Mouse (Mus musculus) limb, embryonic 10.5 days (tissue): ENCODE results near the gene Sucla2. TPM values are rescaled to one million over a fixed set of nuclear protein-coding genes. Genes with fewer than 3 reads are reported as not detected.
A peak's percentile ranks its signal among the peaks of the same experiment; 100 is the strongest.
"Not testable (repeated sequence)": the region's sequence is repeated elsewhere in the genome, so short reads cannot be mapped to it uniquely, and the experiment has no call there.

Experiments
- DNase-seq: peaks from one replicate; pipeline ENCODE4 v3.0.0-alpha.2; 2017; ENCODE audit warnings: low spot score
- H3K27ac ChIP-seq: fragments of 300-500 bp; sonication (generic); 2 replicates; pipeline ENCODE4 v1.5.1; 2016; ENCODE audit warnings: mild to moderate bottlenecking
- H3K27me3 ChIP-seq: fragments of 300-500 bp; sonication (generic); 2 replicates; pipeline ENCODE4 v1.6.1; 2016; ENCODE audit warnings: low read depth, mild to moderate bottlenecking; ENCODE audit not compliant: poor library complexity, severe bottlenecking
- H3K36me3 ChIP-seq: fragments of 300-500 bp; sonication (generic); 2 replicates; pipeline ENCODE4 v1.6.1; 2016; ENCODE audit warnings: mild to moderate bottlenecking, moderate library complexity
- H3K4me1 ChIP-seq: fragments of 300-500 bp; sonication (generic); 2 replicates; pipeline ENCODE4 v1.6.1; 2016
- H3K4me3 ChIP-seq: fragments of 300-500 bp; sonication (generic); 2 replicates; pipeline ENCODE4 v1.5.1; 2016; ENCODE audit warnings: mild to moderate bottlenecking, moderate library complexity
- H3K9me3 ChIP-seq: fragments of 300-500 bp; sonication (generic); replicated peaks from 2 replicates; pipeline ENCODE4 v1.6.1; 2016; ENCODE audit warnings: mild to moderate bottlenecking
- WGBS: fragments of 180-500 bp; shearing (Covaris S2); methylation state at CpG from one replicate; pipeline ENCODE4 v1.1.7; 2016; 5-methylcytosine and 5-hydroxymethylcytosine counted together
- polyA plus RNA-seq: library from polyadenylated mRNA; unstranded; fragments of >200 nt; fragmentation: Nextera tagmentation; extraction: Ambion mirVana; gene quantifications from 2 replicates; pipeline ENCODE4 v1.2.1, GENCODE M21; 2016

Gene Sucla2
- polyA plus RNA-seq, 1 experiment from 2014 or later: 102 TPM

GRCm38 (mm10) chr14:73501721-73502120 lies 23.4 kb upstream of the Sucla2 start:
- H3K27ac ChIP-seq: no peak overlapping the region
- no peaks in the 10 kb centered on the region for H3K9me3 ChIP-seq
- no peak for DNase-seq
- peaks cover 5% of the 10 kb centered on the region; the same call in 1 of the 2 replicates for H3K4me1 ChIP-seq
- no peaks in the 10 kb centered on the region for H3K27me3 ChIP-seq
- no peaks in the 10 kb centered on the region for H3K36me3 ChIP-seq
- WGBS: 76% methylated on average over 6 of the region's 6 CpGs
- no peak overlapping the region for H3K4me3 ChIP-seq

GRCm38 (mm10) chr14:73502591-73503184 lies 22.4 kb upstream of the Sucla2 start:
- 50% methylated on average over 7 of the region's 7 CpGs for WGBS
- no peaks in the 10 kb centered on the region for H3K36me3 ChIP-seq
- H3K27me3 ChIP-seq: no peaks in the 10 kb centered on the region
- H3K27ac ChIP-seq: no peak overlapping the region
- no peaks in the 10 kb centered on the region for H3K9me3 ChIP-seq
- DNase-seq: no peak
- H3K4me3 ChIP-seq: no peak overlapping the region
- H3K4me1 ChIP-seq: peaks cover 5% of the 10 kb centered on the region; the same call in 1 of the 2 replicates

- no peak for DNase-seq
- H3K4me3 ChIP-seq: no peak overlapping the region
- no peaks in the 10 kb centered on the region for H3K9me3 ChIP-seq
- 80% methylated on average over 13 of the region's 13 CpGs for WGBS
- peaks cover 5% of the 10 kb centered on the region; the same call in 1 of the 2 replicates for H3K4me1 ChIP-seq
- H3K27ac ChIP-seq: no peak overlapping the region
- H3K36me3 ChIP-seq: no peaks in the 10 kb centered on the region
- H3K27me3 ChIP-seq: no peaks in the 10 kb centered on the region
Measured at GRCm38 (mm10) chr14:73503237-73503933, 21.7 kb upstream of the Sucla2 start.

- DNase-seq: no peak
- H3K9me3 ChIP-seq: no peaks in the 10 kb centered on the region
- 61% methylated on average over 8 of the region's 8 CpGs for WGBS
- no peak overlapping the region for H3K27ac ChIP-seq
- H3K36me3 ChIP-seq: no peaks in the 10 kb centered on the region
- no peaks in the 10 kb centered on the region for H3K27me3 ChIP-seq
- H3K4me3 ChIP-seq: no peak overlapping the region
- peaks cover 14% of the 10 kb centered on the region for H3K4me1 ChIP-seq
Measured at GRCm38 (mm10) chr14:73506283-73506682, 18.8 kb upstream of the Sucla2 start.

GRCm38 (mm10) chr14:73507200-73507599 lies 17.9 kb upstream of the Sucla2 start:
- 93% methylated on average over 15 of the region's 15 CpGs for WGBS
- Histone ChIP-seq H3K4me3 (no peak overlapping the region), H3K27me3 (no peaks in the 10 kb centered on the region), H3K9me3 (no peaks in the 10 kb centered on the region), H3K36me3 (peaks cover 5% of the 10 kb centered on the region), H3K4me1 (peaks cover 15% of the 10 kb centered on the region), H3K27ac (no peak overlapping the region)
- no peak for DNase-seq

GRCm38 (mm10) chr14:73507702-73508376 lies 17.3 kb upstream of the Sucla2 start:
- H3K27ac ChIP-seq: no peak overlapping the region
- no peak overlapping the region for H3K4me3 ChIP-seq
- H3K27me3 ChIP-seq: no peaks in the 10 kb centered on the region
- WGBS: 77% methylated on average over 11 of the region's 11 CpGs
- DNase-seq: no peak
- H3K36me3 ChIP-seq: peaks cover 11% of the 10 kb centered on the region
- H3K9me3 ChIP-seq: no peaks in the 10 kb centered on the region
- H3K4me1 ChIP-seq: peaks cover 16% of the 10 kb centered on the region

- peaks cover 13% of the 10 kb centered on the region for H3K4me1 ChIP-seq
- no peaks in the 10 kb centered on the region for H3K27me3 ChIP-seq
- 93% methylated on average over 6 of the region's 6 CpGs for WGBS
- H3K9me3 ChIP-seq: no peaks in the 10 kb centered on the region
- no peak for DNase-seq
- H3K36me3 ChIP-seq: peaks cover 20% of the 10 kb centered on the region
- H3K27ac ChIP-seq: no peak overlapping the region
- H3K4me3 ChIP-seq: no peak overlapping the region
Measured at GRCm38 (mm10) chr14:73508630-73509395, 16.3 kb upstream of the Sucla2 start.

- under 1% methylated on average over 41 of the region's 41 CpGs for WGBS
- peak; percentile 98 for DNase-seq
- Histone ChIP-seq H3K27ac (peak within 1 kb of the TSS; percentile 87), H3K9me3 (no peaks in the 10 kb centered on the region), H3K27me3 (no peaks in the 10 kb centered on the region), H3K4me1 (peaks cover 13% of the 10 kb centered on the region), H3K36me3 (peaks cover 28% of the 10 kb centered on the region), H3K4me3 (peak within 1 kb of the TSS; percentile 96)
Measured at GRCm38 (mm10) chr14:73509765-73510423, 15.2 kb upstream of the Sucla2 start, which contains the start of gene Med4. Med4 (plus strand) TSS chr14:73510025.

- no peak for DNase-seq
- 80% methylated on average over 3 of the region's 3 CpGs for WGBS
- no peaks in the 10 kb centered on the region for H3K27me3 ChIP-seq
- no peak overlapping the region for H3K27ac ChIP-seq
- no peak overlapping the region for H3K4me3 ChIP-seq
- H3K9me3 ChIP-seq: no peaks in the 10 kb centered on the region
- no peaks in the 10 kb centered on the region for H3K4me1 ChIP-seq
- no peaks in the 10 kb centered on the region for H3K36me3 ChIP-seq
Measured at GRCm38 (mm10) chr14:73524136-73524535, 983 bp upstream of the Sucla2 start.

GRCm38 (mm10) chr14:73528661-73529060 lies 3.5 kb downstream of the Sucla2 start:
- not testable (repeated sequence) for H3K4me1 ChIP-seq, H3K9me3 ChIP-seq, H3K27ac ChIP-seq, DNase-seq, H3K36me3 ChIP-seq, H3K27me3 ChIP-seq, H3K4me3 ChIP-seq
- 92% methylated on average over 3 of the region's 3 CpGs for WGBS

GRCm38 (mm10) chr14:73533755-73534465 lies 8.8 kb downstream of the Sucla2 start:
- no peaks in the 10 kb centered on the region for H3K27me3 ChIP-seq
- no peak for DNase-seq
- no peak overlapping the region for H3K4me3 ChIP-seq
- no peaks in the 10 kb centered on the region for H3K4me1 ChIP-seq
- WGBS: 83% methylated on average over 6 of the region's 6 CpGs
- H3K27ac ChIP-seq: no peak overlapping the region
- no peaks in the 10 kb centered on the region for H3K9me3 ChIP-seq
- H3K36me3 ChIP-seq: no peaks in the 10 kb centered on the region

- Histone ChIP-seq H3K4me3 (no peak overlapping the region), H3K27me3 (no peaks in the 10 kb centered on the region), H3K4me1 (no peaks in the 10 kb centered on the region), H3K27ac (no peak overlapping the region), H3K36me3 (no peaks in the 10 kb centered on the region), H3K9me3 (no peaks in the 10 kb centered on the region)
- 88% methylated on average over 2 of the region's 2 CpGs for WGBS
- DNase-seq: no peak
Measured at GRCm38 (mm10) chr14:73535641-73536040, 10.5 kb downstream of the Sucla2 start.
